Mouse (Mus musculus): ENCODE results near the gene Cgas. TPM values are rescaled to one million over a fixed set of nuclear protein-coding genes. Genes with fewer than 3 reads are reported as not detected.

The Cgas gene
- polyA plus RNA-seq, 1 experiment from 2014 or later = 0.74 TPM

- H3K4me1 ChIP-seq (ENCODE audit: control insufficient read depth, insufficient read depth, low read length) = peaks cover 13% of the 10 kb centered on the region
- H3K9ac ChIP-seq (ENCODE audit: low read depth, low read length) = peak overlapping the region; percentile 96
- peaks cover 35% of the 10 kb centered on the region for H3K27me3 ChIP-seq (ENCODE audit: control insufficient read depth, insufficient read depth, low read depth, low read length)
- WGBS = 31% methylated on average over 9 of the region's 9 CpGs
- peak overlapping the region; percentile 66 for H3K4me2 ChIP-seq (ENCODE audit: low read length)
- peaks cover 4% of the 10 kb centered on the region for H3K36me3 ChIP-seq (ENCODE audit: control insufficient read depth, insufficient read depth, low read length)
- H3K27ac ChIP-seq (ENCODE audit: low read length) = peak overlapping the region; percentile 96
- no peaks in the 10 kb centered on the region for H3K9me3 ChIP-seq (replicated peaks; ENCODE audit: control insufficient read depth, low read length, poor library complexity, severe bottlenecking)
- peak overlapping the region; percentile 96 for H3K4me3 ChIP-seq (ENCODE audit: low read depth, low read length)
- ATAC-seq = peak; percentile 59
Measured at GRCm38 (mm10) chr9:78447606-78447972, 4.6 kb upstream of the Cgas start.

GRCm38 (mm10) chr9:78442237-78442578 is 829 bp downstream of the Cgas start:
- peaks cover 64% of the 10 kb centered on the region for H3K27me3 ChIP-seq (ENCODE audit: control insufficient read depth, insufficient read depth, low read depth, low read length)
- H3K4me2 ChIP-seq (ENCODE audit: low read length) = peak overlapping the region; percentile 79
- peak overlapping the region; percentile 54; the same call in 1 of the 2 replicates for H3K9ac ChIP-seq (ENCODE audit: low read depth, low read length)
- no peaks in the 10 kb centered on the region for H3K36me3 ChIP-seq (ENCODE audit: control insufficient read depth, insufficient read depth, low read length)
- no peaks in the 10 kb centered on the region for H3K9me3 ChIP-seq (replicated peaks; ENCODE audit: control insufficient read depth, low read length, poor library complexity, severe bottlenecking)
- ATAC-seq = 0 out of 2 replicates have a peak, but pooled peaks have one; percentile 26
- no peak overlapping the region for H3K27ac ChIP-seq (ENCODE audit: low read length)
- 3% methylated on average over 9 of the region's 9 CpGs for WGBS
- peak overlapping the region; percentile 45 for H3K4me3 ChIP-seq (ENCODE audit: low read depth, low read length)
- H3K4me1 ChIP-seq (ENCODE audit: control insufficient read depth, insufficient read depth, low read length) = peaks cover 9% of the 10 kb centered on the region

GRCm38 (mm10) chr9:78439426-78439825 is 3.6 kb downstream of the Cgas start:
- Histone ChIP-seq H3K9ac (ENCODE audit: low read depth, low read length) (no peak overlapping the region), H3K4me2 (ENCODE audit: low read length) (no peak overlapping the region), H3K4me1 (ENCODE audit: control insufficient read depth, insufficient read depth, low read length) (peaks cover 9% of the 10 kb centered on the region), H3K4me3 (ENCODE audit: low read depth, low read length) (no peak overlapping the region), H3K27me3 (ENCODE audit: control insufficient read depth, insufficient read depth, low read depth, low read length) (peaks cover 44% of the 10 kb centered on the region), H3K36me3 (ENCODE audit: control insufficient read depth, insufficient read depth, low read length) (no peaks in the 10 kb centered on the region), H3K27ac (ENCODE audit: low read length) (no peak overlapping the region), H3K9me3 (replicated peaks; ENCODE audit: control insufficient read depth, low read length, poor library complexity, severe bottlenecking) (no peaks in the 10 kb centered on the region)
- no peak for ATAC-seq
- WGBS = 66% methylated on average over 5 of the region's 5 CpGs

GRCm38 (mm10) chr9:78432471-78432870 is 10.6 kb downstream of the Cgas start:
- ATAC-seq = no peak
- Histone ChIP-seq H3K9ac (ENCODE audit: low read depth, low read length) (no peak overlapping the region), H3K27me3 (ENCODE audit: control insufficient read depth, insufficient read depth, low read depth, low read length) (no peaks in the 10 kb centered on the region), H3K27ac (ENCODE audit: low read length) (no peak overlapping the region), H3K36me3 (ENCODE audit: control insufficient read depth, insufficient read depth, low read length) (no peaks in the 10 kb centered on the region), H3K9me3 (replicated peaks; ENCODE audit: control insufficient read depth, low read length, poor library complexity, severe bottlenecking) (no peaks in the 10 kb centered on the region), H3K4me2 (ENCODE audit: low read length) (no peak overlapping the region), H3K4me3 (ENCODE audit: low read depth, low read length) (no peak overlapping the region), H3K4me1 (ENCODE audit: control insufficient read depth, insufficient read depth, low read length) (no peaks in the 10 kb centered on the region)
- 85% methylated on average over 5 of the region's 5 CpGs for WGBS

- no peak overlapping the region for H3K27ac ChIP-seq (ENCODE audit: low read length)
- no peak overlapping the region for H3K4me2 ChIP-seq (ENCODE audit: low read length)
- WGBS = 77% methylated on average over 6 of the region's 6 CpGs
- H3K4me3 ChIP-seq (ENCODE audit: low read depth, low read length) = no peak overlapping the region
- no peak for ATAC-seq
- H3K4me1 ChIP-seq (ENCODE audit: control insufficient read depth, insufficient read depth, low read length) = no peaks in the 10 kb centered on the region
- no peaks in the 10 kb centered on the region for H3K9me3 ChIP-seq (replicated peaks; ENCODE audit: control insufficient read depth, low read length, poor library complexity, severe bottlenecking)
- H3K27me3 ChIP-seq (ENCODE audit: control insufficient read depth, insufficient read depth, low read depth, low read length) = no peaks in the 10 kb centered on the region
- no peaks in the 10 kb centered on the region for H3K36me3 ChIP-seq (ENCODE audit: control insufficient read depth, insufficient read depth, low read length)
- no peak overlapping the region for H3K9ac ChIP-seq (ENCODE audit: low read depth, low read length)
Measured at GRCm38 (mm10) chr9:78430486-78430885, 12.6 kb downstream of the Cgas start.

- Histone ChIP-seq H3K27ac (ENCODE audit: low read length) (no peak overlapping the region), H3K9me3 (replicated peaks; ENCODE audit: control insufficient read depth, low read length, poor library complexity, severe bottlenecking) (no peaks in the 10 kb centered on the region), H3K27me3 (ENCODE audit: control insufficient read depth, insufficient read depth, low read depth, low read length) (no peaks in the 10 kb centered on the region), H3K4me2 (ENCODE audit: low read length) (no peak overlapping the region), H3K4me1 (ENCODE audit: control insufficient read depth, insufficient read depth, low read length) (no peaks in the 10 kb centered on the region), H3K9ac (ENCODE audit: low read depth, low read length) (no peak overlapping the region), H3K36me3 (ENCODE audit: control insufficient read depth, insufficient read depth, low read length) (no peaks in the 10 kb centered on the region), H3K4me3 (ENCODE audit: low read depth, low read length) (no peak overlapping the region)
- no peak for ATAC-seq
- 65% methylated on average over 2 of the region's 2 CpGs for WGBS
Measured at GRCm38 (mm10) chr9:78429551-78429950, 13.5 kb downstream of the Cgas start.

GRCm38 (mm10) chr9:78428870-78429432 is 14.1 kb downstream of the Cgas start:
- no peak overlapping the region for H3K27ac ChIP-seq (ENCODE audit: low read length)
- no peaks in the 10 kb centered on the region for H3K27me3 ChIP-seq (ENCODE audit: control insufficient read depth, insufficient read depth, low read depth, low read length)
- no peak overlapping the region for H3K9ac ChIP-seq (ENCODE audit: low read depth, low read length)
- no peaks in the 10 kb centered on the region for H3K36me3 ChIP-seq (ENCODE audit: control insufficient read depth, insufficient read depth, low read length)
- no peaks in the 10 kb centered on the region for H3K9me3 ChIP-seq (replicated peaks; ENCODE audit: control insufficient read depth, low read length, poor library complexity, severe bottlenecking)
- H3K4me2 ChIP-seq (ENCODE audit: low read length) = no peak overlapping the region
- no peak overlapping the region for H3K4me3 ChIP-seq (ENCODE audit: low read depth, low read length)
- ATAC-seq = no peak; the same call in 1 of the 2 replicates
- WGBS = 89% methylated on average over 4 of the region's 4 CpGs
- no peaks in the 10 kb centered on the region for H3K4me1 ChIP-seq (ENCODE audit: control insufficient read depth, insufficient read depth, low read length)

GRCm38 (mm10) chr9:78428185-78428584 is 14.9 kb downstream of the Cgas start:
- Histone ChIP-seq H3K27me3 (ENCODE audit: control insufficient read depth, insufficient read depth, low read depth, low read length) (no peaks in the 10 kb centered on the region), H3K4me3 (ENCODE audit: low read depth, low read length) (no peak overlapping the region), H3K9ac (ENCODE audit: low read depth, low read length) (no peak overlapping the region), H3K4me1 (ENCODE audit: control insufficient read depth, insufficient read depth, low read length) (no peaks in the 10 kb centered on the region), H3K27ac (ENCODE audit: low read length) (no peak overlapping the region), H3K9me3 (replicated peaks; ENCODE audit: control insufficient read depth, low read length, poor library complexity, severe bottlenecking) (no peaks in the 10 kb centered on the region), H3K4me2 (ENCODE audit: low read length) (no peak overlapping the region), H3K36me3 (ENCODE audit: control insufficient read depth, insufficient read depth, low read length) (no peaks in the 10 kb centered on the region)
- ATAC-seq = no peak
- WGBS = 74% methylated on average over 6 of the region's 6 CpGs

- H3K36me3 ChIP-seq (ENCODE audit: control insufficient read depth, insufficient read depth, low read length) = no peaks in the 10 kb centered on the region
- no peak overlapping the region for H3K27ac ChIP-seq (ENCODE audit: low read length)
- no peaks in the 10 kb centered on the region for H3K4me1 ChIP-seq (ENCODE audit: control insufficient read depth, insufficient read depth, low read length)
- peak overlapping the region; percentile 60 for H3K4me2 ChIP-seq (ENCODE audit: low read length)
- ATAC-seq = peak; percentile 58; the same call in 1 of the 2 replicates
- peak overlapping the region; percentile 37 for H3K4me3 ChIP-seq (ENCODE audit: low read depth, low read length)
- H3K9ac ChIP-seq (ENCODE audit: low read depth, low read length) = peak overlapping the region; percentile 60
- WGBS = 29% methylated on average over 21 of the region's 27 CpGs
- H3K9me3 ChIP-seq (replicated peaks; ENCODE audit: control insufficient read depth, low read length, poor library complexity, severe bottlenecking) = no peaks in the 10 kb centered on the region
- H3K27me3 ChIP-seq (ENCODE audit: control insufficient read depth, insufficient read depth, low read depth, low read length) = no peaks in the 10 kb centered on the region
Measured at GRCm38 (mm10) chr9:78427362-78427781, 15.7 kb downstream of the Cgas start.
